Mouse (Mus musculus) cerebellum, adult 9-11 months (tissue): Measurements from ENCODE around the gene Arid2.
"Not testable (repeated sequence)": the region's sequence is repeated elsewhere in the genome, so short reads cannot be mapped to it uniquely, and the experiment has no call there.

Source experiments
- DNase-seq: peaks from one replicate; pipeline ENCODE4 v3.0.0; 2022

Gene Arid2

GRCm38 (mm10) chr15:96441480-96441879 is 154.2 kb downstream of the Arid2 start:
- not testable (repeated sequence) for DNase-seq

- no peak for DNase-seq
Observed at GRCm38 (mm10) chr15:96446785-96447184, 159.5 kb downstream of the Arid2 start.

GRCm38 (mm10) chr15:96448656-96449299 is 161.5 kb downstream of the Arid2 start:
- DNase-seq: peak; percentile 10

- DNase-seq: no peak
Observed at GRCm38 (mm10) chr15:96453346-96453745, 166.0 kb downstream of the Arid2 start.
